In genomic region chr8:26946875-26947274, GRCm38 (mm10) we compare ENCODE assay signal across 16 mouse cellular contexts.
"Had no signal": no experiment of that assay in that cellular context is flagged by ENCODE, and none has a peak within 500 bp of the region (broad histone marks: within the 10 kb centered on the region; RNA-seq: fewer than 3 reads in every experiment).

No protein-coding gene starts in this region.

- ATAC-seq: liver, postnatal 0 days; midbrain, embryonic 13.5 days; midbrain, embryonic 15.5 days had no signal

- H3K9ac ChIP-seq: liver, embryonic 13.5 days; liver, embryonic 15.5 days; liver, postnatal 0 days; midbrain, embryonic 13.5 days; midbrain, embryonic 15.5 days; neural tube, embryonic 12.5 days; stomach, embryonic 15.5 days had no signal

- H3K9me3 ChIP-seq: liver, embryonic 13.5 days; liver, embryonic 15.5 days; megakaryocyte, embryonic 14.5 days; midbrain, embryonic 13.5 days; midbrain, embryonic 15.5 days; neural tube, embryonic 12.5 days; stomach, embryonic 15.5 days had no signal

- H3K4me3 ChIP-seq: liver, embryonic 13.5 days; liver, embryonic 15.5 days; megakaryocyte, embryonic 14.5 days; midbrain, embryonic 13.5 days; midbrain, embryonic 15.5 days; neural tube, embryonic 12.5 days; stomach, embryonic 15.5 days had no signal

- H3K4me2 ChIP-seq: liver, embryonic 11.5 days; liver, embryonic 13.5 days; liver, embryonic 15.5 days; midbrain, embryonic 11.5 days; midbrain, embryonic 13.5 days; midbrain, embryonic 15.5 days; neural tube, embryonic 12.5 days; stomach, embryonic 15.5 days had no signal

- H3K36me3 ChIP-seq: liver, embryonic 13.5 days; liver, embryonic 15.5 days; midbrain, embryonic 13.5 days; midbrain, embryonic 15.5 days; neural tube, embryonic 12.5 days; stomach, embryonic 15.5 days had no signal

- H3K4me1 ChIP-seq: liver, embryonic 13.5 days; liver, embryonic 15.5 days; megakaryocyte, embryonic 14.5 days; midbrain, embryonic 13.5 days; midbrain, embryonic 15.5 days; neural tube, embryonic 12.5 days; stomach, embryonic 15.5 days had no signal

- H3K27me3 ChIP-seq: liver, embryonic 13.5 days; liver, embryonic 15.5 days; megakaryocyte, embryonic 14.5 days; midbrain, embryonic 13.5 days; midbrain, embryonic 15.5 days; neural tube, embryonic 12.5 days; stomach, embryonic 15.5 days had no signal

- DNase-seq: liver, embryonic 13.5 days; liver, postnatal 0 days; right cerebral cortex, postnatal 14 days; thymus, adult 2 months; thymus, postnatal 25 days; thymus, postnatal 4 days had no signal

- H3K27ac ChIP-seq: liver, embryonic 13.5 days; liver, embryonic 15.5 days; macrophage; midbrain, embryonic 13.5 days; midbrain, embryonic 15.5 days; neural tube, embryonic 12.5 days; stomach, embryonic 15.5 days; stomach, postnatal 0 days had no signal
